Mouse (Mus musculus) cerebellum, postnatal 36 days (tissue): ENCODE results near the gene Ptcd1.
"Not testable (repeated sequence)": the region's sequence is repeated elsewhere in the genome, so short reads cannot be mapped to it uniquely, and the experiment has no call there.

ENCODE experiments used
- DNase-seq, 2 experiments: peaks; one replicate each; pipeline ENCODE4 v3.0.0; 2021 to 2022; ENCODE audit warnings: mixed read lengths in 2 of 2

The Ptcd1 gene

GRCm38 (mm10) chr5:145113416-145113815 is 53.5 kb downstream of the Ptcd1 start:
- no peak for DNase-seq

- DNase-seq, result no peak
These were observed 54.3 kb downstream of the Ptcd1 start for GRCm38 (mm10) chr5:145112566-145112965.

- no peak for DNase-seq
These were observed 56.5 kb downstream of the Ptcd1 start for GRCm38 (mm10) chr5:145110401-145110800.

GRCm38 (mm10) chr5:145105694-145106275 is 61.1 kb downstream of the Ptcd1 start:
- no peak for DNase-seq

GRCm38 (mm10) chr5:145104328-145104727 is 62.6 kb downstream of the Ptcd1 start:
- no peak for DNase-seq

DNA sequence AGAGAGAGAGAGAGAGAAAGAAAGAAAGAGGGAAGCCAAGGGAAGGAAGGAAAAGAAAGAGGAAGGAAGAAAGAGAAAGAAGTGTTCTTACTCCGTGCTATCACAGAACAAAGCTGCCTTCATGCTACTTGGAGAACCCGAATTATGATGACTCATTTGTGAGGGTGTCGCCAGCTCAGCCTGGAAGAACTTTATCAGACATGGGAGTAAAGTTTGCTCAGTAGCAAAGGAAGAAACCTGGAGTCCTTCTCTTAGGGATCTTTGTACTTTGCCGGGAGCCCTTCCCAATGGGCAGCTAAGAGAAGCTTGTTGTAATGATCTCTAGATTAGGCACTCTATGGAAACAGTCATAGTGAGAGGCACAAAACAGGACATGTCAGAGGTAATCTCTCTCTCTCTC is 64.2 kb downstream of the Ptcd1 start:
- no peak for DNase-seq

DNA sequence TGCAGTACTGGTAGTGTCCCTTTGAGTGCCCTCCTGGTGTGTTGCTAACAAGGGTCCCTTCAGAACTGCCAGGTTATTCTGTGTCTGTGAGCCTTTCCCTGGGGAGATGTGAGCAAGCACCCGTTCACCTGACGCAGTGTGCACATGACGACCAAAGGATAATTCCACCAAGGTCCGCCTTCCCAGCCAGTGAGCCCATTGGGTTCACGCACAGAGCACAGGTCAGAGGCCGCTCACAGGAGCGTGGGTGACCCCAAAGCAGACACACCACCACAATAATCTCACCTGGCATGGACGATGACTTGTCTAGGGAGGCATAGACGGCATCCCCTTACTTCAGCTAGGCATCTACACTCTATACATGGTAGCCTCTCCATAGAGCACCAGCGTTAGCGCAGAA is 65.5 kb downstream of the Ptcd1 start:
- not testable (repeated sequence) for DNase-seq

DNA sequence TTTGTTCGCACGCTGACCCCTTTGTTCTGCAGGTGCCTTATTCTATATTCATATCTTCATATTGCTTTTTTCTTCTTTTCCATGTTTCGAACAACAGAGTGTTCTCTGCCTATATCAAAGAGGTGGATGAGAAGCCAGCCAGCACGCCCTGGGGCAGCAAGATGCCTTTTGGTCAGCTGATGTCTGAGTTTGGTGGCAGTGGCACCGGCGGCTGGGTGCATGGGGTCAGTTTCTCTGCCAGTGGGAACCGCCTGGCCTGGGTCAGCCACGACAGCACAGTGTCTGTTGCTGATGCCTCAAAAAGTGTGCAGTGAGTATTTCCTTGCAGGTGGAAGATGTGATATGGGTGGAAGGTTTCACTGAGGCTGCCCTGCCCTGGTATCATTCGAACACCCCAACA is 65.9 kb downstream of the Ptcd1 start:
- DNase-seq, result no peak

- no peak for DNase-seq
These were observed 68.5 kb downstream of the Ptcd1 start for GRCm38 (mm10) chr5:145098340-145098821.
